Mouse (Mus musculus) MEL-GATA-1-ER (cell line): Measurements from ENCODE around the gene Gm10031.
"Not testable (repeated sequence)": the region's sequence is repeated elsewhere in the genome, so short reads cannot be mapped to it uniquely, and the experiment has no call there.

Source experiments
- DNase-seq: peaks from one replicate; pipeline ENCODE4 v3.0.0-alpha.2; 2012; ENCODE audit warnings: low read depth; ENCODE audit errors: extremely low read depth

Gene Gm10031

DNA sequence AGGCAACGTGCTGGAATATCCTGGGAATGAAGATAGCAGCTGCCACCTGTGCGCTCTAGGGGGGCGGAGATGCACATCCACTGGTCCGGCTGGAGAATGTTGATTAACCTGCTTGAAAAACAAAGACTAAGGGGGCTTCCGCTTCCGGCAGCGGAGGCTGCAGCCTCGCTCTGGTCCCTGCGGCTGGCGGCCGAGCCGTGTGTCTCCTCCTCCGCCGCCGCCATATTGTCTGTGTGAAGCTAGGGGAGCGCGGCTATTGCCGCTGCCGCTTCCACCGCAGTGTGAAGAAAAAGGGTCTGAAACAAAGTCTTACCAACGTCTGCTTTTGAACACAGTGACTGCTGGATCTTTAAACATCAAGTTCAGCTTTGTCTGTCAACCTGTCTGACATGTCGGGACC lies at the start of gene Gm10031:
Gene Gm10031 (plus strand): TSS at position 171 of the 400 bp plus-strand sequence.
- DNase-seq: not testable (repeated sequence)

DNA sequence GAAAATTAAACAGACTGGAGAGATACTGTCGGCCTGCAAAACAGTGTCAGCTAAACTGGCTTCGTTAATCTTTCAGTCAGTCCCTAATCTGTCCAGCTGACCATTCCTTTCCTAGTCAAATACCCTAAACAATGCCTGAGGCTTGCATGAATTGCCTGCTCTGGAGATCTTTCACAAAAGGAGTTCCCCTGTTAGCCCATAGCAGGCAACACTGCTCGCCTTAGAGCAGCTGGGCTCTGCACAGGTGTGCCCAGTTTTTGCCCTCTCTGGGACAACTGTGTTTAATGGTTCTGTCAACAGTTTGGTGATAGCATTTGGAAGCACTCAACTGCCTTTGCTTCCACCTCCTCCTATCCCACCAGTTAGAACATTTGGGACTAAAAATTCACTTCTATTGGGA lies 49.0 kb upstream of the Gm10031 start:
- no peak for DNase-seq

DNA sequence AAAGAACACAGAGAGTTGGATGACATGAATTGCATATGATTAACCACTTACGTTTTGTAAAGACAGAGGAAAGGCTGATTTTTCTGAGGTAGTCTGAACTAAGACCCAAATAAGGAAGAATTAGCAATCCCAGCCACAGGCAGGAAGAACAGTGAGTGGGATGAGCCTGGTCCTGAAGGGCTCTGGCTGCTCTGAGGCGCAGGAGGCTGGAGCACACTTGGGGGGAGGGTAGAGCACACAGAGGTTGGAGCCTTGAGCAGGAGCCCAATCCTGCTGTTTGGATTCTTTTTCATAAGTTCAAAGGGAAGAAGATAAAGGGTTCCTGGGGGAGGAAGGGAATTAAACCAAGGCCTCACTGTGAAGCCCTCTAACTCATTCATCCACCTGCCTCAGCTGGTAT lies 47.8 kb upstream of the Gm10031 start:
- no peak for DNase-seq

DNA sequence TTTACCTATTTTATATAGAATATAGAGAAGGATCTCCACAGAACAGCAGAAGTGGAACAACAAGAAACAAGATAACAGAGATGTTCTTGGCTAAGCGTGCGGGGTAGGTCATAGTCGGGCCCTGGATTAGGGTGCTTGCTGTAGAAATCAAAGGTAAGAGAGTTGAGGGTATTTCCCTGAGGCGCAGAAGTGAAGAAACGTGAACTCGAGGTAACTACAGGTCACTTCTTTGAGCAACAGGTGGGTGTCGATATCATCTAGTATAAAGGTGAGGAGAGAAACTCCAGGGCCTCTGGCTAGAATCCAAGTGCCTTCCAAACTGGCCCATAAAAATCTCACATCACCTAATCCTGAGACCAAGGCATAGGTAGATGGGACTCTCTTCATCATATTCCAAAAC lies 47.3 kb upstream of the Gm10031 start:
- DNase-seq: no peak

DNA sequence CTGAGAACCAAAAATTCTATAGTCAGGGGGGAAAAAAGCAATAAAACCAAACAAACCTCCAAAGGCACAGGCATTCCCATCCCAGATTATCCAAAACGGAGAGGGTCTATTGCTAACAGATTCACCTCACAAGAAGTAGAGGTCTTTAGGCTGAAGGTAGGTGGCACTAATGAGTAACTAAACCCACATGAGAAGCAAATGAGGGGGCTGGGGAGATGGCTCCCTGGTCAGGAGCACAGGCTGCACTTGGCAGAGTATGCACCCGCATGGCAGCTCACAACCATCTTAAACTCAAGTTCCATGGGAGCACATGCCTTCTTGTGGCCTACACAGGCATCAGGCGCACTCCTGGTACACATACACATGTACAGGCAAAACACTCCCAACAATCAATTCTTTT lies 42.0 kb upstream of the Gm10031 start:
- no peak for DNase-seq

DNA sequence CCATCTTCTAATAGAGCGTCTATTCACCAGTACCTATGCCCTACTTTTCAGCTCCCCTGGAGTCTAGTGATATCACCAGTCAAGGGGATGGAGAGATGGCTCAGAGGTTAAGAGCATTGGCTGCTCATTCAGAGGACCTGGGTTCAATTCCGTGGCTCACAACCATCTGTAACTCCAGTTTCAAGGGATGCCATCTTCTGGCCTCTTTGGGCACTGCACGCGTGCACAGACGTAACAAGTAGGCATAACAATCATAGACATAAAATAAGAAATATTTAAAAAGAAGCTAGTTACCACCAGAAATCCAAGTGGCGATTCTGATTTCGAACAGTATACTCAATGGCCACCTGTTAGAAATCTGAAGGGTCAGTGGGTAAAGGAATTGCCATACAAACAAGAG lies 36.3 kb upstream of the Gm10031 start:
- no peak for DNase-seq

DNA sequence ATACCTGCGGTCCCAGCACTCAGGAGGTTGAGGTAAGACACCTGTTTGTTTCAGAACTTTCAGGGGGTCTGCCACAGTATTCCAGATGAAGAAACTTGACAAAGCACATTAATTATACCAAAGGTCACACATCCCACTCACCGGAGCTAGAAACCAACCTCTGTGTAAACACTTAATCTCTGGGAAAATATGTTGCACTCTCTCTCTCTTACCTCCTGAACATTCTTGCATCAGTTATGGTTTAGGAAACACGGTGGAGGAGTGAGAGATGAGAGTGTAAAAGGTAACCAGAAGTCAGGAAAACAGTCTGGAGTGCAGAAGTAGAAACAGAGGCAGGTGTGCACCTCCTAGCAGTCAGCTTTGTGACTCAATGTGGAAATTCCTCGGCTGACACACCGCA lies 35.8 kb upstream of the Gm10031 start:
- no peak for DNase-seq

DNA sequence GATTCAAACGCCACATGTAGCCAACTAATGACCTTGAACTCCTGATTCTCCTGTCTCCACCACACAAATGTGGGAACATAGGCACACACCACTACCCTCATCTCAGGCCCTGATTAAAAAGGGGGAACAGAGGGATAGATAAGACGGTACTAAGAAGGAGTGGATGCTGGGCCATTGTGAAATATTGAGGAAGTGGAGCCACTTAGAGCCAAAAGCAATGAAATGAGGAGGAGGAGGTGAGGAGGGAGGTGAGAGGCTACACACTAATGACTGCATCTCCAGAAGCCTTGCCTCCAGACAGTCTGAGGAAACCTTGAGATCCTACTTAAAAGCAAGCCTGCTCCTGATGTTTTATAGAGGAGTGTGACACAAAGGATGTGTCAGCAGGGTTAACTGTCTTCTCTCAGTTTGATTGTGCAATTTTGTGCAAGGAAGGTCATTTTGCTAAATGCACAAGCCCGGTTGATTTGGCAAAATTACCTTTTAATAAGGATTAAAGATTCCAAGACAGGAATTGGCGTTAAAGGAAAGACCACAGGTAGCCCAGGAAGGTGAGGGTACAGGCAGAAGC lies 32.5 kb upstream of the Gm10031 start:
- DNase-seq: peak; percentile 68

DNA sequence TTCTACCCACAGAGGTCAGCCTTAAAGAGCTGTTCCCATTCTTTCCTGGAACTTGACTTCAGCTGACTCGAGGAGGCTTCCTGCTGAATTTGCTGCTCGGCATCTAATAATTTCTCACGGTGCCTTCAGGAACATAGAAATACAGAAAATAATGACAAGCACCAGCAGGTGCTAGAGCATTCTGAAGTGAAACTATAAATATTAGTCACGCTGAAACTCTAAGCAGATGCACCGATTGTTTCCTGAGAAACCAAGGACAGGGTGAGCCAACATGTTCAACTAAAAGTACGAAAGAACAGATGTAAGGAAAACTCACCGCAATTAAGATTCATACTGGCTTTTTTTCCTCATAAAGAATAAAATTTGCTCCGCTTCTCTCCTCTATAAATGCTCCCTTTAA lies 28.8 kb upstream of the Gm10031 start:
- DNase-seq: no peak

DNA sequence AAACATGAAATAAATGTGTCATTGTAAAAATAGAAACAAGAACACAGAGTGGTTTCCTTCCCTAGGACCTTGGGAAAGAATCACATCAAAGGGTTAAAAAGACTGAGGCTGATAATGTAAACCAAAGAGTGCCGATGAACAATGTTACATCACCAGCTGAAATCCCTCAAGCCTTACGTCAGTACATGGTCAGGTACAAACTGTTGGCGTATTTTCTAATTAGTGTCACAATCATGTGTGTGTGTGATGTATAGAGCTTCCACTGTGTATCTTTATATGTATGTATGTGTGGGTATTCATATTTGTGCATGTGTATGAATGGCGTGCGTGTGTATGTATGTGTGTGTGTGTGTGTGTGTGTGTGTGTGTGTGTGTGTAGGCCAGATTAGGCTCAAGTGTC lies 26.9 kb upstream of the Gm10031 start:
- DNase-seq: no peak

DNA sequence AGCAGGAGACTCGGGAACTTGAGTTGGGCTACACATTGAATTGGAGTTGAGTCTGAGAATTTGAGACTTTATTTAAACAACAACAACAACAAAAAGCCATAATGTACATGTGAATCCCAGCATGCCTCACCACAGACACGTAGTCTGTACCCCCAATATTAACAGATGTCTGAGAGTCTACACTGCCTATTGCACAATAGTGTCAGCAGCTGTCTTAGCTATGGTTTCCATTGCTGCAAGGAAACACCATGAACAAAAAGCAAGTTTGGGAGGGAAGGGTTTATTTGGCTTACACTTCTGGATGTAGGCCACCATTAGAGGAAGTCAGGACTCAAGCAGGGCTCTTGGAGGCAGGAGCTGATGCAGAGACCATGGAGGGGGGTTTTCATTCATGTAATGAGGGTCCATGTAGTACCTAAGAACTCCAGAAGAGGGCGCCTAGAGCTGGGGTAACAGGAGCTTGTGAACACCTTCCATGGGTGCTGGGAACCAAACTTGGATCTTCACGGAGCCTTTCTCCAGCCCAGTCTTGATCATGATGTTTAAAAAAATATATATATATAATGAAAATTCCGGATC lies 18.8 kb upstream of the Gm10031 start:
- peak; percentile 6 for DNase-seq

DNA sequence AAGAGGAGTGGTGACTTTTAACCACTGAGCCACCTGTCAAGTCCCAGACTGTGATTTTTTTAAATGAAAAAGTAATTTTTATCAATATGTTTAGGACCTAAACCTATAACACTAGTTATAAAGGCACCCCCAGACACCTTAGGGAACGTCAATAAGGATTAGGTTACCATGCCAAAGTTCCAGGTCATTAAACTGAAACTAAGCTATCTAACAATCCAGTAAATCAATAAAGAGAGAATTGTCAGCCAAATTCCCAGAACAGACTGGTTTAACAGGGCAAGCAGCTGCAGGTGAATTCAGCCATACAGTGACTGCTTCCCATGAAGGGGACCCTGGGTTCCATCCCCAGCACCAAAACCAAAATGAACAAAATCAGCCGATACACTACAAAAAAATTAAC lies 17.9 kb upstream of the Gm10031 start:
- no peak for DNase-seq

DNA sequence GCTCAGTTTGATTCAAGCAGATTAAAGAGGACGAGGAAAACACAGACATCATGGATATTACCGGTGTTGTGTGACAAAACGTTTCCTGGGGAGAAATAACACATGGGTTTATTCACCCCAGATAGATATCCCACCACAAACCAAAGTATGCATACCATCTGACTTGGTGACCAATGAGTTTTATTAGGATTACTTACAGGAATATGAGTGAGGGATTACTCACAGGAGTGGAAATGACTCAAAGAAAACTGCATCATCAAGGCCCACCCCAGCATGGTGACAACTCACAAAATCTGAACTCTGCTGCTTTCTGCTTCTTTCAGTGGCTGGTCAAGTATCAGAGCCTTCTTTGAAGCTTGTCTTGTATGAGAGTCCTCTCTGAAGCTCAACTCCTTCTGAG lies 16.1 kb upstream of the Gm10031 start:
- no peak for DNase-seq

DNA sequence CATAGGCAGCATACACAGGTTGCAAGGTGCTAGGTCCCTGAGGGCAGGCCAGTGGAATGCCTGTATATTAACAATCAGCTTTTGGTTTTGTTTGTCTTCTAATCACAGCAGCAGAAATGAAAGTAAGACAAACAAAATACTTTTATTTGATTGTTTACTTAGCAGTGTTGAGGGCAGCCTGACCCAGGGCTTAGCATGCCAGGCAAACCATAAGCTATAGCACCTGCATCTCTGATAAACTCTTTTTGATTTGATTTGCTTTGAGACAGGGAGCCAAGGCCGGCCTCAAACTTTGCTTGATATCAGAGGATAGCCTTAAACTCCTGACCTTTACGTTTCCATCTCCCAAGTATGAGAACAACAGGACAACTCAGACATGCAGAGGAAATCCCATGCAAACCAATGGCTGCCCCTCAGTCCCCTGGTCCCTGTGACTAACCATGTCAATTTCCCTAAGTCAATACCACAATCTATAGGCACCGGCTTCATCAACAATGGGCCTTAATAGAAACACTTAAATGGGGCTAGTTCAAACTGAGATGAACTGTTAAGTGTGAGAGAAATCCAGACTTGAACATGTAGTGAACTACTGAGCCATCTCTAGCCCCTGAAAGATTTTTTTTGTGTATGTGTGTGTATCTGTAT lies 3.6 kb upstream of the Gm10031 start:
- no peak for DNase-seq

DNA sequence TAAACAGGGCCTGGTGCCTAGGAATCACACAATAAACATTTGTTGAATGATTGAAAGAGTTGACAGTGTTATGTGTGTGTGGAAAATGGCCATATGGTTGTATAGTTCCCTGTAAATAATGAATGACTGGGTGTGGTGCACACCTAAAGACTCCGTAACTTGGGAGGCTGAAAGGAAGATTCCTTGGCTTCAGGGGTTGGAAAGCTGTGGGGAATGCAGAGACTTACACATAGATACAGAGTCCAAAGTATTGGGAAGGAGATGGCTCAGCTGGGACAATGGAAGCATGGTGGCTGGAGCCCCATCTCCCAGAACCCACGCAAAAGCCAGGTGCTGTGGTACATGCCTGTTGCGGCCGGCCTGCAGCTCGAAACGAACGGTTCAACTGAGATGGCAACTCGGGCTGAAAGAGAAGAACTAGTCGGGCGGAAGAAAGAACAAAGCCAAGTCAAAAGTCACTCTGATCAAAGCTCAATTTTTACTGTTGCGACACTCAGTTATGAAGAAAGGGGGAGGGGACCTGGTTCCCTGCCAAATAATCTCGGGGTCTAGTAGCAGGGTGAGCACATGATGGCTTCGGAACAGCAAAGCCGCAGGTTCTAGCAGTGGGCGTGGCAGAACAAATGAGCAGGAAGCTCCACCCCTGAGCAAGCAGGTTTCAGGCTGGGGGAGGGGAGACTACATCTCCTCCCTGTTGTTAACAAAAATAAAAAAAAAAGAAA lies 1.9 kb upstream of the Gm10031 start:
- peak; percentile 16 for DNase-seq

DNA sequence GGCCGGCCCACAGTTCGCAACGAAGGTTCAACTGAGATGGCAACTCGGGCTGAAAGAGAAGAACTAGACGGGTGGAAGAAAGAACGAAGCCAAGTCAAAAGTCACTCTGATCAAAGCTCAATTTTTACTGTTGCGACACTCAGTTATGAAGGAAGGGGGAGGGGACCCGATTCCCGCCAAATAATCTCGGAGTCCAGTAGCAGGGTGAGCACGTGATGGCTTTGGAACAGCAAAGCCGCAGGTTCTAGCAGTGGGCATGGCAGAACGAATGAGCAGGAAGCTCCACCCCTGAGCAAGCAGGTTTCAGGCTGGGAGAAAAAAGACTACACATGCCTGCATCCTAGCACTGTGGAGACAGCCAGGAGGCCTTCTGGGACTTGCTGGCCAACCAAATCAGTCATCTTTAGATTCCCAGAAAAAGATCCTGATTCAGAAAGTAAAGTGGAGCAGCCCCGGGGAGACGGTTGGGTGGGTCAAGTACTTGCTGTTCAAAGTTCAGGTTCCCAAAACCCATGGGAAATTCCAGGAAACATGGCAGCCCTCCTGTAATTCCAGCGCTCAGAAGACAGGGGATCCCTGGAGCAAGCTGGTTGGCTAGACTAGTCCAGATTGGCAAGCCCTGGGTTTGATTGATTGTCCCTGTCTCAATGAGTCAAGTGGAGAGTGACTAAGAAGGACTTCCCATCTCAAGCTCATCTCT lies 8.8 kb downstream of the Gm10031 start:
- not testable (repeated sequence) for DNase-seq

DNA sequence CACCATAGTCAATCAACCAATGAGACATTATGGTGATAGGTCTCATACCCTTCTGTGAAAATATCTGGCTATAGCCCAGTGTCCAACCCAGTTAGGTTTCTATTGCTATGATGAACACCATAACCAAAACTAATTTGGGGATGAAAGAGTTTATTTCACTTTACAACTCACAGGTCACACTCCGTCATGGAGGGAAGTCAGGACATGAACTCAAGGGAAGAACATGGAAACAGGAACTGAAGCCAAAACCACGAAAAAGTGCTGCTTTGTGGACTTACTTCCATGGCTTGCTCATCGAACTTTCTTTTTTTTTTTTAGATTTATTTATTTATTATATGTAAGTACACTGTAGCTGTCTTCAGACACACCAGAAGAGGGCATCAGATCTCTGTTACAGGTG lies 9.7 kb downstream of the Gm10031 start:
- peak; percentile 26 for DNase-seq

DNA sequence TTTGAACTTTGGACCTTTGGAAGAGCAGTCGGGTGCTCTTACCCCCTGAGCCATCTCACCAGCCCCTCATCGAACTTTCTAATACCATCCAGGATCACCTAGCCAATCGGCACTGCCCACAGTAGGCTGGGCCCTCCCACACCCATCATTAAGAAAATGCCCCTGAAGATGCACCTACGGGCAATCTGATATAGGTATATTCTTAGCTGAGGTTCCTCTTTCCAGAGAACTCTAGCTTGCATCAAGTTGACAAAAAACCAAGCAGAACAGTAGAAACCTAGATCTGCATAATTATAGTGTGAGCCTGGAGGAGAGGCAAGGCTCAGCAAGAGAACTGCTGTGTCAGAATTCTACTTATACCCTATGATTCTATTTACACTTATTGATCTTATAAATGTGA lies 10.1 kb downstream of the Gm10031 start:
- DNase-seq: peak; percentile 62

DNA sequence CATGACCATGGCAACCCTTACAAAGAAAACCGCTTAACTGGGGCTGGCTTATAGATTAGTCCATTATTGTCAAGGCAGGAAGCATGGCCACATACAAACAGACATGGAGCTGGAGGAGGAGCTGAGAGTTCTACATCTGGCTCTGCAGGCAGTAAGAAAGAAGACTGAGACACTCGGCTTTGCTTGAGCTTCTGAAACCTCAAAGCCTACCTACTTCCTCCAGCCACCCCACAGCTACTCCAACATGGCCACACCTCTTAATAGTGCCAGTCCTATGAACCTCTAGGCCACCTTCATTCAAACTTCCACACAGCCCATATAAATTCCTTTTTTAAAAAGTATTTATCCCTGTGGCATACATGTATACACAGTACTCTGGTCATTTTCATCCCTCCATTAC lies 13.2 kb downstream of the Gm10031 start:
- DNase-seq: no peak

DNA sequence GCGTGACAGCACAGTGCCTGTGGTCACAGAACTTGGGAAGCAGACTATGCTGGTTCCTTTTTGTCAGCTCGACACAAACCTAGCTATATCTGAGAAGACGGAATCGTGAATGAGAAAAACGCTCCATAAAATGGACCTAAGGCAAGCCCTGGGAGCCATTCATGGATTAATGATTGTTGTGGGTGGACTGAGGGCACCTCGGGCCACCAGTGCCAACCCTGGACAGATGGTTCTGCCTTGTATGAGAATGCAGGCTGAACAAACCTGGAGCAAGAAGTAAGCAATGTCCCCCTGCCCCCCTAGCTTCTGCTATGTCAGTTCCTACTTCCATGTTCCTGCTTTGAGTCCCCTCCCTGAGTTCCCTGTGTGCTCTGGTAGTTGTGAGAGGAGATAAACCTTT lies 13.9 kb downstream of the Gm10031 start:
- no peak for DNase-seq

DNA sequence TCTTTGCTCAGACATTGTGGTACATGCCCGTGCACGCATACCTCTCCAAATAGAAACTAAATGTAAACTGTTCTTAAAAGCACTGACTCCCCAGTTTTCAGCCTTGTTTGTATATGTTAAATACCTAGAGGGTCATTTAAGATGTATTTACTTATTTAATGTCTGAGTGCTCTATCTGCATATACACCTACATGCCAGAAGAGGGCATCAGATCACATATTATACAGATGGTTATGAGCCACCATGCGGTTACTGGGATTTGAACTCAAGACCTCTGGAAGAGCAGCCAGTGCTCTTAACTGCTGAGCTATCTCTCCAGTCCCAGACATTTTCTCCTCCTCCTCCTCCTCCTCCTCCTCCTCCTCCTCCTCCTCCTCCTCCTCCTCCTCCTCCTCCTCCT lies 14.6 kb downstream of the Gm10031 start:
- DNase-seq: peak; percentile 21
